Mouse (Mus musculus) ES-CJ7 (cell line): ENCODE measurements around the gene Hivep3.
A peak's percentile ranks its signal among the peaks of the same experiment; 100 is the strongest.

Experiments
- DNase-seq: peaks from one replicate; pipeline ENCODE4 v3.0.0; 2011; ENCODE audit warnings: low read depth, low spot score

Gene Hivep3

GRCm38 (mm10) chr4:119733184-119733880 is at the start of gene Hivep3:
TSS of gene Hivep3 (plus strand) at chr4:119733784.
- peak; percentile 98 for DNase-seq

DNA sequence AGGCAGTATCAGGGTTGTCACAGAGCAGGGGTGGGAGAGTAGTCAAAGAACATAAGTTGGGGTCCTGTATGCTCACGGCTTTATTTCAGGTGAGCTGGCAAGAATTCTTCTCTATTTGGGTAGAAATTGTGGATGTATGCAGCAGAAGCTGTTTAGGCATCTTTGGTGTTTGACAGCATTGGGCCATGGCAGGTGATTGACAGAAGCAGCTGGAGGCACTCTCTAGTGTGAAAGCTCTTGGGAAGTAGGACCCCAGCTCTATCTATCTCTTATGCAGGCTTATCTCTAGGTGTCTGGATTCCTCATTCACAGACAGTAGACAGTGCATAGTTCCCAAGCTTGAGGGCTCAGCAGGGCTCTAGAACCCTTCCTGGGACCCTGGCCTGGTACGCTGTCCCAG is 47.8 kb upstream of the Hivep3 start:
- no peak for DNase-seq

GRCm38 (mm10) chr4:119698339-119698738 is 35.2 kb upstream of the Hivep3 start:
- DNase-seq = no peak

DNA sequence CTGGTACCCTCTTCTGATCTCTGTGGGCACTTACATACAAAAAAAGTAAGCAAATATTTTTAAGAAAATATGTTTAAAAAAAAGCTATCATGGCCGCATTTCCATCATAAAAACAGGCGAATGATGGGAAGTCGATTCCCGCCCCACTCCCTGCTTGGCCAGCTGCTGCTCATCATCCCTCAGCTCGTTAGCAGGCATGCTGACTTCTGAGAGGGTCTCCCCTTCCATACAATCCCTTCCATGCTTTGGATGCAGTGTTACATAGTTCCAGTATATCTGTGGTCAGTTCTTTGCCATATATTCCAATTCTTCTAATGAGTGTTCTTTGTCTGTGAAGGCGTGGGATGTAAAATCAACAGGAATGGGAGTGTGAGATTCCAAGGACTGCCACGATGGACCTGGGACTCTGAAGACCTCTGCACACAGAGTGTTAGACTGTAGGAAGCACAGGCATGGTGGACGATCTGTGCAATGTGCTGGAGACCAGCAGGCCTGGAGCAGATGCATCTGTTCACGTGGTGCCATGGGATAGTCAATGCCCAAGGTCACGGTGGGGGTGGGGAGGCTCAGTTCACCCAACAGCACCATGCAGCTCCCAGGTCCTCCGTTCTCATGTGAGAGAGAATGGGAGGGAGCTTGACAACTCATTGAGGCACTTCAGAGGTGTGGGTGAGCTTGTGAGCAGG is 32.2 kb upstream of the Hivep3 start:
- DNase-seq = no peak

DNA sequence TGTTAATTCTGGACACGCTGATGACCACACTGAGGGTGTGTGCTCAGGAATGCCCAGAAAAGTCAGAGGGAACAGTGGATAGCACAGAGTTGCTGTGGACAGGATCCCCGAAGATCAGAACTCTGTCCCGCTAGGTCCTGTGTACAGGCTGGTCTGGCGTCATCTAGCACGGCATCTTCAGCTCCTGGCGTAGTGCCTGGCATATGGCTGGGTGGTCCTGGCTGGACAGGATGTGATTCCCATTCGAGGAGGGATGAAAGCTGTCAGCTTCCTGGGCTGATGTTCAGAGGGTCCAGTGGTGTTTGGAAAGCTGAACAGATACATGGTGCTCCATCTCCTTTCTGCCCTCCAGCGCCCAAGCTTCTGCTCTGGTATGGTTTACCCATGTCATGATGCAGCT is 29.6 kb upstream of the Hivep3 start:
- DNase-seq = no peak

DNA sequence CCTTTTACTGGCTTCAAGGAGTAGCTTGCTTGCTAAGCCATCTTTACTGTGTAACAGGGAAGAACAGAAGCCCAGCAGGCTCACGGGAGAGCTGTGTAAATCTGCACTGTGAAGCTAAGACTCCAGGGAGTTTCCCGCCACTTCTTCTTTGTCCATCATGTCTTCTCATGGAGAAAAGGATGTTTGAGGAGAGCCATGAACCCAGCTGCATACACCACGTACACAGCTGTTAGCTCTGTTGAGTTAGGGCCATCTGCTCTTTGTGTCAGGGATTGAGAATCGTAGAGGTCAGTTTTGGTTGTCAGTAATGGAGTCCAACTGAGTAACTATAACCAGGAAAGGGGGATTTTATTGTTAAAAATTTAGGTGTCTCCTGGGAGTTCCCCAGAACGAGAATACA is 26.3 kb upstream of the Hivep3 start:
- DNase-seq = no peak

DNA sequence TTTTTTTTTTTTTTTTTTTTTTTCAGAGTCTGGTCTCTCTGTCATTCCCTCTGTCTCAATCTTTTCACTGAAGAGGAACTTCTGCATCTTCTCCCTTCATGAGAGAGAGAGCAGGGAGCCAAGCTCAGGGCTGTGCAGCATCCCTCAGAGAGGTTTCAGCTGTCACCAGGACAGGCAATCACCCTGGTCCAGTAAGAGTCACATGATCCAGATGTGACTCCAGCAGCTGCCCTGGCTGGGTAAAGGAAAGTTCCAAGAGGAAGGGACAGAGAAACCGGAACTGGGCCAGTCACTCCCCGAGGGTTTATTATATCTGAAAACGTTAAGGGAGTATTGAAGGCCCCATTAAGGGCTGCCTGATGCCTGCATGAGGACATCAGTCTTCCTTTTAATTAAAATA is 25.8 kb upstream of the Hivep3 start:
- DNase-seq = no peak

DNA sequence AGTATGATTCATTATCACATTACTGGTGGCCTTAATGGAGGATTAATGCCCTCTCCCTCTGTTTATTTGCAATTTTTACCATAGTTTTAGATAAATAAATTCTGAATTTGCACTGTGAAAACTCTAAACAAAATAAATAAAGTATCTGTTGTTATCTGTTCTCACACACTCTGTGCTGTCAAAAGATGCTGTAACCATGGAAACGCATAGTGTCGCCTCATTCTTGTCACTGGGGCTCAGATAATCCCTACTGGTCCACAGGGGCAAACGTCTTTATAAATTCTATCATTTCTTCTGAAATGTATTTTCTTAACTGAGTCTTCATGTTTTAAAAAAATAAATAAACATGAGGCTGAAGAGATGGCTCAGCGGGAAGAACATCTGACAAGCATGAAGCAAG is 23.4 kb upstream of the Hivep3 start:
- no peak for DNase-seq

GRCm38 (mm10) chr4:119717443-119717842 is 16.1 kb upstream of the Hivep3 start:
- DNase-seq = no peak

DNA sequence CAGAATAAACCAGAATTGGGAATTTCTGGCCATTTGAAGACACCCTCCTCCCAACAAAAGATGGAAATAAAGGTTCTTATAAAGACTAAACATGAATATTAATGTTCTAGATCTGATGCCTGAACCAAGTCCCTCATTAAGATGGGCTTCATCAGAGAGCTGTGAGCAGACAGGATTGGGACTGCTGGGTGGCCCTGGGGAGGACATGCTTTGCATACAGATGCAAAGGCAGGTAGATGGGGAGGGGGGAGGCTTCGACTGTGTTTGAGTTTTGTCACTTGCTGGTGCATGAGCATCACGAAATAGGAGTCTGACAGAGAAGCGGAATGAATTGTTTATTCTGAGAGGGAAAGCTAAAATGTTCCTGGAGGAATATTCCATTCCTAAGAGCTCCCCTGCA is 12.1 kb upstream of the Hivep3 start:
- no peak for DNase-seq

DNA sequence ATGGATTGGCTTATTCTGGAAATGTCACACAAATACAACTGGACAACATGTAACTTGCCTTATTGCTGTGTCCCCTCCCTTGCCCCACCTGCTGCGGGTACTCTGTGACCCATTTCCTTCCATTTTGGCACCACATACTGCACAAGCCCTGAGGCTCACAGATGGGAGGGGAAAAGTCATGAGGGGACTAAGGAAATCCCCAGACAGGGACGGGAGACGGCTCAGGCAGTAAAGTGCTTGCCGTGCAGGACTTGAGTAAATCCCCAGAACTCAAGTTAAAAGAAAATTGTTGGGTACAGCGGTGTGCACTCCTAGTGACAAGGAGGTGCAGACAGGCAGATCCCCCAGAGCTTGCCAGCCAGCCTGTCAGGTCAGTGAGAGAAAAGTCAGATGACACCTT is 7.5 kb upstream of the Hivep3 start:
- no peak for DNase-seq

DNA sequence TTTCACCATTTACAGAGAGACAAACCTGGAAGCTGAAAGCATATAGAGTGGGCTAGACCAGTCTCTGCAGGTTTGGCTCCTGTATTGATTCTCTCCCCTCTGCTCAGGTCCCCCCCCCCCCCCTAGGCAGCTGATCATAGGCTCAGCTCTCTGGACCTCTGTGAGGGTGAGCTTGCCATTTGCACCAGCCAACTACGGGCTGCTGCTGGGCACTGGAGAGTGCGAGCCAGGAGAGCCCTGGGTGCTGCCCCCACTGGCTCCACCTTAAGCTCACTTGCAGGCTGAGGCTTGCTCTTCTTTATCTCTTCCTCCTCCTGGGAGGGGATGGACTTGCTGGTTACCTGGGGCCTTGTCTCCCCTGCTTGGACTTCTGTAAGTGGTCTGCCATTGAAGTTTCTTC is 5.7 kb upstream of the Hivep3 start:
- DNase-seq = no peak

- DNase-seq = no peak
Observed at GRCm38 (mm10) chr4:119733942-119734341, 358 bp downstream of the Hivep3 start.

DNA sequence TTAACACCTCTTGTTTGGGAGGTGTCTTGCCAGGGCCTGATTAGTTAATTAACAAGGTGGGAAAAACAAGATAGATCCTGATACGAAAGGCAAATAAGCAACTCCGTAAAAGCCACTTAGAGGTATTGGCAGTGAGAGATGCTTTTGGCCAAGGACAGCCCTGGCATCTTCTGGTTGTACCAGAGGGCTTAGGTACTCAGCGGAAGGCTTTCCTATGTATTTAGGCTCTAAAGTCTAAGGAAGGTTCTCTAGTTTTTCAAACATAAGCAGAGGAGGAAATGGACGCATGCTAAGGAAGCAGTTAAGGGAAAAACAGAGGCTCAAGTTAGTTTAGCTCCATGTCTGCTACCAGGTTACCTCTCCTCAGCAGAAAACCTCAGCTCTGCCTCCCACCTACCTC is 768 bp downstream of the Hivep3 start:
- DNase-seq = no peak

DNA sequence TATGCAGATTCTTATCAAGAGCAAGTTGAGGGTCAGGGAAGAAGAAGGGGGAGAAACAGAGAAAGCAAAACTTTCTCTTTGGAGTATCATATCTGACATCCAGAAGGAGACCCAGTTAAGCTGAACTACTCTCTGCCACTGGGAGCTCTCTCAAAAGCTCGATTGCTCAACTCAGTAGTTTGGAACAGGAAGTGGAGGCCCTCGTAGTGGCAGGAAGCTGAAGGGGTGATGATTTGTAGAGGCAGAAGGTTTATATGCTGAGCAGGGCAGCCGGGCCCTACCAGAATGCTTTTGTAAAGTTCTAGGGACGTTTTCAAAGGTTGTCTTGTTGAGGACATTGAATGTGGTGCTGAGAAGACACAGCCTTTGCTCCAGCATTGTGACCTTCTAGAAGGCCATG is 5.1 kb downstream of the Hivep3 start:
- DNase-seq = no peak

- DNase-seq = no peak
Observed at GRCm38 (mm10) chr4:119739301-119740062, 5.9 kb downstream of the Hivep3 start.

DNA sequence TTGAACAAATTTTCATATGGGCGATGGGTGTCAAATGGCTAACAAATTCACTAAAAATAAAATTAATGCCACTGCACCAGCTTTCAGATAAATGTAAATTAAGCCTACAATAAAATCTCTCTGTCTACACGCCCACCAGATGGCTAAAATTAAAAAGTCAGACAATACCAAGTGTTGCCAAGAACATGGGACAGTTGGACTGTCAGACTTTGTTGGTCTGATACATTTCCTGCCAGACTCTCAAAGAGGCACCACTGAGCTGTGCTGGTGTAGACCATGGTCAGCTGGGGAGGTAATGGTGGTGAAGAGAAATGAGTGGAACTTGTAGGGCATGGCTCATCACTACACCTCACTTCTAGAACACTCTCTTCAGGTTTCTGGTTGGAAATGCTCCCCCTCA is 14.8 kb downstream of the Hivep3 start:
- no peak for DNase-seq

DNA sequence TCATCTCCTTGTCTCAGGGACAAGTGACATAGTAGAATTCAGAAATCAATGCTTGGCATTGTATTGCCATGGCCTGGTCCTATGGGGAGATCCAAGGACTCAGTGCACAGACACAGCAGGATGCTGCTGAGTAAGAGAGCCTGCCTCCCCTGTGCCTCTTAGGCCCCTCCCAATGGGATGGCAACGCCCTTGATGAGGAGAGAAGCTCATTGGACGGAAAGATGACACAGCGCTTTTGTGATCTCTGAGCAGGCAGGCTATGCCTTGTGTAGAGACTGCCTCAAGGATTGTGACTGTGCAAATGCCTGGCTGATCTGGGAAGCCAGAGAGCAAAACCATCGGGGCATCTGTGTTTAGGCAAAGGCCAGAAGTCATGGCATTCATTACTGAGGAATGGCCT is 16.6 kb downstream of the Hivep3 start:
- DNase-seq = peak; percentile 46

DNA sequence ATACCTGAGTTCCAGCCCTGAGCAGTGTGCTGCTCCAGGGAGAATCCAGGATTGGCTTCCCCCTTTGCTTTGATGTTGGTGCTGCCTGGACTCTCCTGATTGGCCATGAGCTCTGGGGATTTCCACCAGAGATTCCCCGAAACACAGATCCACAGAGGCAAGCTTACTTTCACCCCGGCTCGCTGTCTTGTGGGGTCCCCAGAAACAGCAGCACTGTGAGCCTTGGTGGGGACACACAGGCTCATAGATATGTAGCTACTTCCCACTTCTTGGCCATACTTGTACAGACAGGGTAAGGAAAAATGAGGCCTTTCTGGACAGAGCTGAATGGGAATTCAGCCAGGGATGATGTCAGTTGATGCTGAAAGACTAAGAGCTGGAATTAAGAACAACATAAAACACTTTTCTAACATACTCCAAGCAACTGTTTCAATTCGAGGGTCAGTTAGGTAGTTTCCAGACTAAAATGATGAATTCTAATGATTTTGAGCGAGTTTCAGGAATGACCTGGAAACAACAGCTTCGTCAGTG is 17.2 kb downstream of the Hivep3 start:
- no peak for DNase-seq

DNA sequence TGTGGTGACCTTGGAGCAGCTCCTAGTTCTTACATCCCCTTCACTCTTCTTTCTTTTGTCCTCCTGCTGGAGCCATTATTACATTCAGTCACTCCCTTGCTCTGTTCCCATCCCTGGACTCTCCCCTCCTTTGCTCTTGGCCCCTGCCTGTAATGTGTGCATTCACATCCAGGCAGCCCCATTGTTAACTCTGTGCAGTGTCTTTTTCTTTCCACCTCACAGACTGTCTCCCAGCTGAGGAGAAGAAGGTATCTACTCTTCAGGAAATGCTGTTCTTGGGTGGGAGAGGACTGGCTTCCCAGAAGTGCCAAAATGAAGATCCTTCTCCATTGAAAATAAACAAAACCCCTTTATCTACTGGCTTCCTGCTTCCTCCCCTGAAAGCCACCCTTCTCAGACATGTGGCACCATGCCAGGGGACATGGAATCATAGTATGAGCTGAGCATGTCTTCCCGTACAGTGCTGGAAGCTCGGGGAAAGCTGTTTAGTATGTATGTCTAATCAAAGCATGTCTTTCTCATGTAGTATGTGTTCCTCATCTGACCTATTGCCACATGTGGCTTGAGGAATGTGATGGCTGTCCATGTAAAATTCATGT is 17.9 kb downstream of the Hivep3 start:
- no peak for DNase-seq

GRCm38 (mm10) chr4:119759574-119760233 is 26.1 kb downstream of the Hivep3 start:
- no peak for DNase-seq

DNA sequence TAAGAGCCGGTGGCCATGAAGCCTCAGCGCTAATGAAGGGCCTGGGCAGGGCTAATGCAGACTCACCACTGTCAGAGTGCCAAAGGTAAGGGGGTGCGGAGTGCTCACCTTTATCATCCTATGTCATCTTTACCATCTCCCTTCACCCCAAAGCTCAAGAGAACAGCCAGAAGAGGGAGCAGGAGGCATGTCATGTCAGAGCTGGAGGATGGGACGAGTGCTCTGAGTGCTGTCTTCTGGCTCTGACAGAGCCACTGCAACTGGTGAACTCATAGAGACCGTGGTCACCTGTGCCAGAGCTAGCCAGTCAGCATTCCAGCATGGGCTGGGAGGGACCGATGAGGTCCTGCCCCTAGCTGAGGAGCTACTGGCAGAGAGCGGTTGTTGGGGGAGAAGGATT is 27.2 kb downstream of the Hivep3 start:
- no peak for DNase-seq
